Mouse (Mus musculus): ENCODE measurements around the gene Chrd.

- TF ChIP-seq CTCF (IDR thresholded peaks at IDR 0.05; ENCODE audit: low read depth, low read length): no peak
- no peak for TF ChIP-seq GATA1 (IDR thresholded peaks at IDR 0.05; ENCODE audit: borderline replicate concordance, low read length)
- TF ChIP-seq POLR2AphosphoS5 (IDR thresholded peaks at IDR 0.05; ENCODE audit: insufficient replicate concordance, low read depth, low read length): no peak
- TF ChIP-seq TAL1 (conservative IDR thresholded peaks at IDR 0.05; ENCODE audit: low read depth, low read length): no peak
- no peak for TF ChIP-seq GATA2 (IDR thresholded peaks at IDR 0.05; ENCODE audit: borderline replicate concordance, low read depth, low read length)
Measured at GRCm38 (mm10) chr16:20721808-20722207, 11.1 kb upstream of the Chrd start.

All from G1E (cell line).